Mouse (Mus musculus): ENCODE data around the gene Uckl1. TPM values are rescaled to one million over a fixed set of nuclear protein-coding genes. Genes with fewer than 3 reads are reported as not detected.

The Uckl1 gene
- total and polyA plus RNA-seq, 3 experiments = 16.0 to 31.9 (median 18.7) TPM

GRCm38 (mm10) chr2:181548682-181549081, 36.0 kb downstream of the Uckl1 start:
- no peak for TF ChIP-seq CTCF (conservative IDR thresholded peaks at IDR 0.05 in 1 of 2, IDR thresholded peaks at IDR 0.05 in 1 of 2; ENCODE audit: low read depth in 2 of 2, low read length in 2 of 2)
- TF ChIP-seq SIN3A (IDR thresholded peaks at IDR 0.05; ENCODE audit: low read length) = 0 out of 2 replicates have a peak, but pooled peaks have one; percentile 5
- no peaks in the 10 kb centered on the region for H3K27me3 ChIP-seq (replicated peaks)
- peaks cover 4 to 29% of the 10 kb centered on the region in 2 experiments for H3K4me1 ChIP-seq (ENCODE audit: control insufficient read depth in 1 of 2, insufficient read depth in 2 of 2)
- no peak overlapping the region for H3K4me2 ChIP-seq (ENCODE audit: insufficient read depth, low read depth, poor library complexity, severe bottlenecking)
- H3K27ac ChIP-seq (ENCODE audit: insufficient read depth, low read depth) = peak overlapping the region; percentile 58
- DNase-seq (ENCODE audit: extremely low read depth) = peak; percentile 45
- no peak overlapping the region for H3K9ac ChIP-seq (ENCODE audit: insufficient read depth, low read depth)
- peaks cover 60 to 86% of the 10 kb centered on the region in 2 experiments for H3K36me3 ChIP-seq (replicated peaks in 1 of 2; ENCODE audit: control insufficient read depth in 1 of 2, insufficient read depth in 1 of 2, low read length in 1 of 2)
- H3K79me2 ChIP-seq (replicated peaks; ENCODE audit: control insufficient read depth, extremely low read depth, insufficient read depth, poor library complexity, severe bottlenecking) = peaks cover 15% of the 10 kb centered on the region
- dilution Hi-C loops (cut with MboI; ENCODE audit: extremely low pct_ligation_motif_present, extremely low pct_unique_long_range_greater_than_20kb, low sequenced_read_pairs) (no loop called here), in situ Hi-C loops (cut with MboI; ENCODE audit: low pct_ligation_motif_present, low pct_unique_long_range_greater_than_20kb, low sequenced_read_pairs) (no loop called here)
- no peak overlapping the region for H3K4me3 ChIP-seq (replicated peaks in 1 of 3; ENCODE audit: low read depth in 2 of 3, low read length in 2 of 3, poor library complexity in 1 of 3)
- no peaks in the 10 kb centered on the region for H3K9me3 ChIP-seq (replicated peaks; ENCODE audit: low read length)

DNA sequence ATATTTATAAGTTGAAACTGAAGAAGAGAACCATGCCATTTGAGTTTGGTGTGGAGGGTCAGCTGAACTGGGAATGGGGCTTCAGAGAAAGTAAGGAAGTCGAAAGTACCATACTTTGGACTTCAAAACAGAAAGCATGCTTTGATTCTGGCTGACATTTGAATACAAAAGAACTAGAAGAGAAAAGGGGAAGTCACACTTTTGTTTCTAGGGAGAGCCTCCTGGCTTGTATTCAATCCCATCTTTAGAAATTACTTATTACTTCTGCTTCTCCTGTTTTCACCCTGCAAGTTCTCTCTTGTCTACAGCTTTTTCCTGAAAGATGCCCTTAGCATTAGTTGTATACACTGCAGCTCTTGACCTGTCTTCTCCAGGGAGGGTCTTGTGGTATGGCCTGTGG, 36.5 kb downstream of the Uckl1 start:
- no peaks in the 10 kb centered on the region for H3K9me3 ChIP-seq (replicated peaks; ENCODE audit: low read length)
- H3K27me3 ChIP-seq (replicated peaks) = no peaks in the 10 kb centered on the region
- in situ Hi-C loops (cut with MboI; ENCODE audit: low pct_ligation_motif_present, low pct_unique_long_range_greater_than_20kb, low sequenced_read_pairs) (no loop called here), dilution Hi-C loops (cut with MboI; ENCODE audit: extremely low pct_ligation_motif_present, extremely low pct_unique_long_range_greater_than_20kb, low sequenced_read_pairs) (no loop called here)
- H3K27ac ChIP-seq (ENCODE audit: insufficient read depth, low read depth) = peak overlapping the region; percentile 58; the same call in 1 of the 2 replicates
- H3K4me1 ChIP-seq (ENCODE audit: control insufficient read depth in 1 of 2, insufficient read depth in 2 of 2) = peaks cover 4 to 29% of the 10 kb centered on the region in 2 experiments
- peak; percentile 26 for DNase-seq (ENCODE audit: extremely low read depth)
- no peak overlapping the region for H3K4me3 ChIP-seq (replicated peaks in 1 of 3; ENCODE audit: low read depth in 2 of 3, low read length in 2 of 3, poor library complexity in 1 of 3)
- H3K9ac ChIP-seq (ENCODE audit: insufficient read depth, low read depth) = no peak overlapping the region
- peaks cover 60 to 81% of the 10 kb centered on the region in 2 experiments for H3K36me3 ChIP-seq (replicated peaks in 1 of 2; ENCODE audit: control insufficient read depth in 1 of 2, insufficient read depth in 1 of 2, low read length in 1 of 2)
- TF ChIP-seq EP300 (IDR thresholded peaks at IDR 0.05; ENCODE audit: low read length) (peak; percentile 84), USF1 (IDR thresholded peaks at IDR 0.05; ENCODE audit: low read depth, low read length) (no peak), CTCF (conservative IDR thresholded peaks at IDR 0.05 in 1 of 2, IDR thresholded peaks at IDR 0.05 in 1 of 2; ENCODE audit: low read depth in 2 of 2, low read length in 2 of 2) (no peak), IRF4 (IDR thresholded peaks at IDR 0.05; ENCODE audit: low read depth, low read length) (peak; percentile 77), CHD1 (IDR thresholded peaks at IDR 0.05; ENCODE audit: low read depth, low read length) (no peak), BHLHE40 (IDR thresholded peaks at IDR 0.05; ENCODE audit: low read depth, low read length) (peak; percentile 25; the same call in 1 of the 2 replicates)
- H3K4me2 ChIP-seq (ENCODE audit: insufficient read depth, low read depth, poor library complexity, severe bottlenecking) = no peak overlapping the region
- H3K79me2 ChIP-seq (replicated peaks; ENCODE audit: control insufficient read depth, extremely low read depth, insufficient read depth, poor library complexity, severe bottlenecking) = peaks cover 15% of the 10 kb centered on the region

DNA sequence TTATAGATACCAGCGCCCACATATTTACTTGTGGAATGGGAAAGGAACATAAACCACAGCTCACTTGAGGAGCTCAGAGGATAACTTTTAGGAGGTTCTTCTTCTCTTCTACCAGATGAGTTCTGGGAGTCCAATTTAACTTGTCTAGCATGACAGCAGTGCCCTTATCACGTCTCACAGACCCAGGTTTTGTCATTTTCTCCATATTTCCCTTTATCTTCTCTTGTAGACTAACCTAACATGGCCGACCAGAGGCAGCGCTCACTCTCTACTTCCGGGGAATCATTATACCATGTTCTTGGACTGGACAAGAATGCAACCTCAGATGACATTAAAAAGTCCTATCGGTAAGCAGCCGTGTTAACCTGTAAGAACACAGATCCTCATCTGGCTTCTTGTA, 38.5 kb downstream of the Uckl1 start:
- DNase-seq (ENCODE audit: extremely low read depth) = no peak
- Histone ChIP-seq H3K9ac (ENCODE audit: insufficient read depth, low read depth) (no peak overlapping the region), H3K36me3 (replicated peaks in 1 of 2; ENCODE audit: control insufficient read depth in 1 of 2, insufficient read depth in 1 of 2, low read length in 1 of 2) (peaks cover 44 to 75% of the 10 kb centered on the region in 2 experiments), H3K79me2 (replicated peaks; ENCODE audit: control insufficient read depth, extremely low read depth, insufficient read depth, poor library complexity, severe bottlenecking) (peaks cover 26% of the 10 kb centered on the region), H3K27ac (ENCODE audit: insufficient read depth, low read depth) (no peak overlapping the region), H3K9me3 (replicated peaks; ENCODE audit: low read length) (no peaks in the 10 kb centered on the region), H3K4me3 (replicated peaks in 1 of 3; ENCODE audit: low read depth in 2 of 3, low read length in 2 of 3, poor library complexity in 1 of 3) (no peak overlapping the region), H3K4me1 (ENCODE audit: control insufficient read depth in 1 of 2, insufficient read depth in 2 of 2) (peaks cover 4 to 34% of the 10 kb centered on the region in 2 experiments), H3K27me3 (replicated peaks) (no peaks in the 10 kb centered on the region), H3K4me2 (ENCODE audit: insufficient read depth, low read depth, poor library complexity, severe bottlenecking) (no peak overlapping the region)
- dilution Hi-C loops (cut with MboI; ENCODE audit: extremely low pct_ligation_motif_present, extremely low pct_unique_long_range_greater_than_20kb, low sequenced_read_pairs) = no loop called here
- no peak for TF ChIP-seq USF2 (conservative IDR thresholded peaks at IDR 0.05; ENCODE audit: low read depth, low read length)
- no peak for TF ChIP-seq CHD2 (IDR thresholded peaks at IDR 0.05; ENCODE audit: low read length)
- no peak for TF ChIP-seq NRF1 (IDR thresholded peaks at IDR 0.05; ENCODE audit: low read depth, low read length)
- TF ChIP-seq POLR2AphosphoS2 (IDR thresholded peaks at IDR 0.05; ENCODE audit: low read depth, low read length) = no peak
- TF ChIP-seq TBP (conservative IDR thresholded peaks at IDR 0.05; ENCODE audit: low read depth, low read length) = no peak
- no peak for TF ChIP-seq CHD1 (IDR thresholded peaks at IDR 0.05; ENCODE audit: low read depth, low read length)
- no peak for TF ChIP-seq GABPA (IDR thresholded peaks at IDR 0.05; ENCODE audit: insufficient replicate concordance, low read depth, low read length)
- no peak for TF ChIP-seq UBTF (IDR thresholded peaks at IDR 0.05; ENCODE audit: low read depth, low read length)
- no peak for TF ChIP-seq ZNF384 (IDR thresholded peaks at IDR 0.05; ENCODE audit: low read depth, low read length)
- TF ChIP-seq MYC (IDR thresholded peaks at IDR 0.05; ENCODE audit: low read depth, low read length) = no peak
- no peak for TF ChIP-seq RAD21 (IDR thresholded peaks at IDR 0.05; ENCODE audit: low read depth, low read length)
- no peak for TF ChIP-seq JUND (conservative IDR thresholded peaks at IDR 0.05; ENCODE audit: low read depth, low read length)
- TF ChIP-seq IRF4 (IDR thresholded peaks at IDR 0.05; ENCODE audit: low read depth, low read length) = no peak
- no peak for TF ChIP-seq USF1 (IDR thresholded peaks at IDR 0.05; ENCODE audit: low read depth, low read length)
- TF ChIP-seq MAZ (IDR thresholded peaks at IDR 0.05; ENCODE audit: low read depth, low read length) = no peak
- in situ Hi-C loops (cut with MboI; ENCODE audit: low pct_ligation_motif_present, low pct_unique_long_range_greater_than_20kb, low sequenced_read_pairs) = no loop called here
